Mouse (Mus musculus) lung, embryonic 14.5 days (tissue): Measurements from ENCODE around the gene Ggt6. TPM values are rescaled to one million over a fixed set of nuclear protein-coding genes. Genes with fewer than 3 reads are reported as not detected.

ENCODE experiments used
- ATAC-seq: fragments of 200-750 bp; cut with Nextera tagmentation; 2 replicates; pipeline ENCODE4 v1.8.0; 2017; ENCODE audit warnings: mild to moderate bottlenecking, moderate TSS enrichment, moderate library complexity; ENCODE audit not compliant: insufficient read depth
- DNase-seq: peaks from one replicate; pipeline ENCODE4 v3.0.0-alpha.2; 2015
- H3K27ac ChIP-seq: fragments of 300-500 bp; sonication (generic); 2 replicates; pipeline ENCODE4 v1.5.1; 2014; ENCODE audit warnings: low read depth, mild to moderate bottlenecking, moderate library complexity
- H3K27me3 ChIP-seq: fragments of 300-500 bp; sonication (generic); 2 replicates; pipeline ENCODE4 v1.6.1; 2014; ENCODE audit warnings: low read length, control low read depth; ENCODE audit not compliant: insufficient read depth
- H3K36me3 ChIP-seq: fragments of 300-500 bp; sonication (generic); 2 replicates; pipeline ENCODE4 v1.6.1; 2014; ENCODE audit warnings: control low read depth; ENCODE audit not compliant: insufficient read depth
- H3K4me1 ChIP-seq: fragments of 300-500 bp; sonication (generic); 2 replicates; pipeline ENCODE4 v1.6.1; 2014; ENCODE audit warnings: antibody characterized with exemption, control low read depth; ENCODE audit not compliant: insufficient read depth
- H3K4me2 ChIP-seq: fragments of 300-500 bp; sonication (generic); 2 replicates; pipeline ENCODE4 v1.6.1; 2014; ENCODE audit warnings: mild to moderate bottlenecking
- H3K4me3 ChIP-seq: fragments of 300-500 bp; sonication (generic); 2 replicates; pipeline ENCODE4 v1.5.1; 2014; ENCODE audit warnings: low read depth, low read length
- H3K9ac ChIP-seq: fragments of 300-500 bp; sonication (generic); 2 replicates; pipeline ENCODE4 v1.6.1; 2014
- H3K9me3 ChIP-seq: fragments of 300-500 bp; sonication (generic); 2 replicates; pipeline ENCODE4 v1.6.1; 2016; ENCODE audit warnings: low read depth, low read length, control low read depth
- CTCF ChIP-seq: IDR thresholded peaks from 2 replicates; pipeline ENCODE4 v1.5.1; 2016; ENCODE audit warnings: antibody characterized with exemption, low read depth
- WGBS: fragments of 180-500 bp; shearing (Covaris S2); extraction: QIAGEN DNeasy Blood & Tissue Kit; methylation state at CpG from one replicate; pipeline ENCODE4 v1.1.7; 2014; 5-methylcytosine and 5-hydroxymethylcytosine counted together
- polyA plus RNA-seq: library from polyadenylated mRNA; unstranded; fragments of >200 nt; fragmentation: Nextera tagmentation; extraction: Ambion mirVana; gene quantifications from 2 replicates; pipeline ENCODE4 v1.2.1, GENCODE M21; 2014

The Ggt6 gene
- polyA plus RNA-seq, 1 experiment from 2014 or later = not detected

DNA sequence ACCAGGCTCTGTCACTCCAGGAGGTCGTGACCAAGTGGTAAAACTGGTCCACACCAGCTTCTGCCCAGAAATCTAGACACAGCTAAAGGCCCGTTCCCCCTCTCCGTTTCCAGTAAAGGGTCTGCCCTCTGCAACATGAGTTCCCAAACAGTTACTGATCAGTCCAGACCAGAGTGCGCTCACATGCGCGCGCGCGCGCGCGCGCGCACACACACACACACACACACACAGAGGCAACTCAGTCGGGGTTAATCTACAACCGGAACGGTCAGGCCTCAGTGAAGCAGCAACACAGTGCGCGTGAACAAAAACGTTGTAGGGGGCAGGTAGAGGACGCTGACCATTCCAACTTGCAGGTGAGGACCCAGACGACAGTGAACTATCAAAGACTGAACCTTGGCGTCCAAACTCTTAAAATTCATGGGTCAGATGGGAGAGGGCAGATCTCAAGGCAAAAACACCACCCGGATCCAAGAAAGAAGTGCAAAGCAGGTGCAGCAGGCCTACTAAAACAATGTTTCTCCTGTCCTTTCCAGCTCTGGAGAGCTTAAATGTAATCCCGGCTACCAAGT, 24.7 kb upstream of the Ggt6 start:
- peak; percentile 63 for DNase-seq

DNA sequence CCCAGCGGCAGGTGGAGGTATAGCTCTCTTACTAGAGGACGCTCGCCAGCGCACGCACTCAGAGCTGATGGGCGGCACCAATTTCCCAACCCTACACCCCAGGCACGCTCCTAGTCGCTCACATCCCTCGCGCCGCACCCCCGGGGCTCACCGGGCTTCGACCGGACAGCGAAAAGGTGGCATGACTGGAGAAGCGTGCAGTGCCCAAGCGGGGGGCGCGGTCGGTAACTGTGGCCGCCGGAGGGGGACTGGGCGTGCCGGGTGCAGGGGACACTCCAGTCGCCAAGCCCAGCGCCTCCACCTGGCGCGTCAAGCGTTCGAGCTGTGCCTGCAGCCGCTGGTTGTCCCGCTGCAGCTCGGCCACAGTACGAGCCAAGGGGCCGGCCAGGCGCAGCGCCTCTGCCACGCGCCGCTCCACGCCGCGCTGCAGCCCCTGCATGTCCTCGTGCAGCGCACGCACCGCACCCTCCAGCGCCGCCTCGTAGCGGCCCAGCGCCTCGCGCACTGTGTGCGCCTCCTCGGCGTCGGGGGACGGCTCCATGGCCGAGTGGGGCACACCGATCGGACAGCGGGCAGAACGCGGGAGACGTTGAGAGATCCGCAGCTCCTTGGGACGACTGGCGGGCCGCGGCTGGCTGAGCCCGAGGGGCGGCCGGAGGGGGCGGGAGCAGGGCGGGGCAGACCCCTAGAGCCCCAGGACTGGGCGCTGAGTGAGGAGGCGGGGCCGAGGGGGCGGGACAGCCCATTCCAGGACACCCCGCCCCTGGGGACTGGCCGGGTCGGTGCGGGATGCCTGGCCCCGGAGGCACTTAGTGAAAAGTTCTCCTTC, 24.0 kb upstream of the Ggt6 start, which contains the start of gene Smtnl2:
Gene Smtnl2, minus strand, starts transcription at position 621 of the 829 bp plus-strand sequence.
- peaks cover 23% of the 10 kb centered on the region for H3K4me1 ChIP-seq
- H3K9me3 ChIP-seq = no peaks in the 10 kb centered on the region
- H3K27ac ChIP-seq = peak within 1 kb of the TSS; percentile 92
- TF ChIP-seq CTCF = peak; percentile 61
- peak; percentile 96 for DNase-seq
- H3K27me3 ChIP-seq = no peaks in the 10 kb centered on the region
- ATAC-seq = peak; percentile 94
- peak within 1 kb of the TSS; percentile 87 for H3K9ac ChIP-seq
- WGBS = under 1% methylated on average over 82 of the region's 86 CpGs
- H3K36me3 ChIP-seq = 0 out of 2 replicates have a peak, but pooled peaks cover 5% of the 10 kb centered on the region
- peak within 1 kb of the TSS; percentile 94 for H3K4me3 ChIP-seq
- peak within 1 kb of the TSS; percentile 97 for H3K4me2 ChIP-seq

More for the DNA sequence above, 24.7 kb upstream of the Ggt6 start:
- under 1% methylated on average over 25 of the region's 25 CpGs for whole genome bisulfite sequencing
- no peak for TF ChIP-seq CTCF
- Histone ChIP-seq H3K4me3 (peak overlapping the region; percentile 94), H3K27ac (peak overlapping the region; percentile 92), H3K9me3 (no peaks in the 10 kb centered on the region), H3K27me3 (no peaks in the 10 kb centered on the region), H3K4me2 (peak overlapping the region; percentile 97), H3K4me1 (peaks cover 30% of the 10 kb centered on the region), H3K36me3 (0 out of 2 replicates have a peak, but pooled peaks cover 5% of the 10 kb centered on the region), H3K9ac (peak overlapping the region; percentile 87)
- 0 out of 2 replicates have a peak, but pooled peaks have one; percentile 18 for ATAC-seq

DNA sequence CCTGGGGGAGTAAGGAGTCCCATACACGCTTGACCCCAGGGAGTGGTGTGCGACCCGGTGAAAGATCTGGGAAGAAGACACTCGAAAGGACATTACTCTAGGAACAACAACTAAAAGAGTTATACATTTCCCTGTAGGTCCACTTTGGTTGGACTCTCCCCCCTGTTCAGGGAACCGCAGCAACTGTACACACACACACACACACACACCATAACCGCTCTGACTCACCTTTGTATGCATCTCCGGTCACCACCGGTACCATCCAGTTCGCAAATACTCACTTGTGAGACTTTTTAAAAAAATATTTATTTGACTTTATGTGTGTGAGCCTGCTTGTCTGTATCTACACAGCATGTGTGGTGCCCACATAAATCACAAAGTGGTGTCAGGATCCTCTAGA, 23.4 kb upstream of the Ggt6 start:
- H3K27me3 ChIP-seq = no peaks in the 10 kb centered on the region
- peak; percentile 9; the same call in 1 of the 2 replicates for ATAC-seq
- H3K36me3 ChIP-seq = 0 out of 2 replicates have a peak, but pooled peaks cover 1% of the 10 kb centered on the region
- peak overlapping the region; percentile 14; the same call in 1 of the 2 replicates for H3K9ac ChIP-seq
- no peak for TF ChIP-seq CTCF
- H3K4me1 ChIP-seq = peaks cover 17% of the 10 kb centered on the region
- no peak for DNase-seq
- H3K9me3 ChIP-seq = no peaks in the 10 kb centered on the region
- H3K4me2 ChIP-seq = peak overlapping the region; percentile 97
- H3K4me3 ChIP-seq = peak overlapping the region; percentile 94
- 20% methylated on average over 9 of the region's 9 CpGs for WGBS
- 0 out of 2 replicates have a peak overlapping the region, but pooled peaks have one; percentile 92 for H3K27ac ChIP-seq

DNA sequence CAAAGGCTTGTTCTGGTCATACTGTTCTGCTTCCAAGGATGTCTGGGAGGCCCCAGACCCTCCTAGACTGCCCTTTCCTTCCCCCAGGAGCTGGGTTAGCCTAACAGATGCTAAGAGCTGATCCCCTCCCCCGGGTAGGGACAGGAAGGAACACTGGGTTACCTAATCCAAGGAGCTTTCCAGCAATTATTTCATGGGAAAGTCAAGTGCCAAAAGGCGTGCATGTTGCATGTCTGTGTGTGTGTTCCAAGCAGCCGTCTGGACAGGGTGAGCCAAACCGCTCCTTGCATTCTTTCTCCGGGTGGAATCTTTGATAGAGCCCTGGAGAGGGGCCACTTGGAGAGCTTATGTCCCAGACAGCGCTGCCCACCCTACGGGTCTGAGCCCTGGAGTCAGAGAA, 22.3 kb upstream of the Ggt6 start:
- no peak for DNase-seq
- Histone ChIP-seq H3K27ac (no peak overlapping the region), H3K9me3 (no peaks in the 10 kb centered on the region), H3K4me1 (peaks cover 6% of the 10 kb centered on the region), H3K4me2 (no peak overlapping the region), H3K36me3 (no peaks in the 10 kb centered on the region), H3K9ac (no peak overlapping the region), H3K4me3 (no peak overlapping the region), H3K27me3 (no peaks in the 10 kb centered on the region)
- 53% methylated on average over 7 of the region's 7 CpGs for WGBS
- no peak for TF ChIP-seq CTCF
- no peak for ATAC-seq

DNA sequence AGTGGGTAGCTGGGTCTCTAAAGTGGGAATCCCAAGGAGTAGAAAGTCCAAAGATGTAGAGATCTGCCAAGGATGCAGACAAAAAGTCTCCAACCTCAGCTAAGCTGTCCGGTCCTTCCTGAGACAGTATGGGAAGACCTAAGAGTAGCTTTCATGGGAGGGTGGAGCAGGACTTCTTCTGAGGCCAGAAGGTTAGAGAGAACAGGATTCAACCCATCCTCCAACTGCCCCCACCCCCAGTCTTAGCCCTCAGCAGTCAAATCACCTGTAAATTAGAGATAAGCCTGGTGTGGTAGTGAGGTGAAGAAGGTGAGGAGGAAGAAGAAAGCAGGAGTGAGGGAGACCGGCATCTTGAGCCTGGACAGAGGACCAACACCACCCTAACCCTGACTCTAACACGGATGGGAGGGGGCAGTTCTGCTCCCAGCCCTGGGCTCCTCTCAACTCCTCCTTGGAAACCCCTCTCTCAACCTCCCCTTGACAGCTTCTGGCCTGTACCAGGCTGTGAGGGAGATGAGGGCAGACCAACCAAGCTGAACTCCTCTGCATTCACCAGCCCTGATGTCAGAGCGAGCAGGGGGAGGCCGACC, 21.6 kb upstream of the Ggt6 start:
- 70% methylated on average over 5 of the region's 5 CpGs for WGBS
- no peak overlapping the region for H3K4me2 ChIP-seq
- no peak overlapping the region for H3K4me3 ChIP-seq
- DNase-seq (no peak), ATAC-seq (no peak)
- TF ChIP-seq CTCF = no peak
- H3K27me3 ChIP-seq = no peaks in the 10 kb centered on the region
- no peak overlapping the region for H3K9ac ChIP-seq
- H3K4me1 ChIP-seq = no peaks in the 10 kb centered on the region
- H3K36me3 ChIP-seq = no peaks in the 10 kb centered on the region
- H3K9me3 ChIP-seq = no peaks in the 10 kb centered on the region
- H3K27ac ChIP-seq = no peak overlapping the region

DNA sequence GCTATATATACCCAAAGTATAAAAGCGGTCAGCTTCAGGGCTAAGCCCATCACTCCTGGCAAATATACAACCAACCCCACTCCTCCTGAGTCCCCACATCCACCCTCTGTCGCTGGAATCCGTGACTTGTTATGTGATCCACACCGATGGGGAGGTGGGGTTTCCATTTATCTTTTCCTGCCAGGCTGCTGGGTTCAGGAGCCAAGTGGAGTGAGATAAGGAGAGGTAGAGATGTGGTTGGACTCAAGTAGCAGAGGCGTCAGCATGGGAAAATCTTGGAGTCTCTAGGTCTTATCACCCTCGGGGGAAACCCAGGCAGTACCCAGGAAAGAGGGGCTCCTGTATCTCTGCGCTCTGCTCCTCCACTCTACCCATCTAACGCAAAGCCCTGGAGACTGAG, 20.2 kb upstream of the Ggt6 start:
- no peaks in the 10 kb centered on the region for H3K4me1 ChIP-seq
- H3K27me3 ChIP-seq = no peaks in the 10 kb centered on the region
- H3K27ac ChIP-seq = no peak overlapping the region
- ATAC-seq (no peak), DNase-seq (no peak)
- H3K36me3 ChIP-seq = no peaks in the 10 kb centered on the region
- WGBS = 49% methylated on average over 8 of the region's 8 CpGs
- H3K9ac ChIP-seq = no peak overlapping the region
- no peaks in the 10 kb centered on the region for H3K9me3 ChIP-seq
- H3K4me3 ChIP-seq = no peak overlapping the region
- no peak overlapping the region for H3K4me2 ChIP-seq
- TF ChIP-seq CTCF = no peak

DNA sequence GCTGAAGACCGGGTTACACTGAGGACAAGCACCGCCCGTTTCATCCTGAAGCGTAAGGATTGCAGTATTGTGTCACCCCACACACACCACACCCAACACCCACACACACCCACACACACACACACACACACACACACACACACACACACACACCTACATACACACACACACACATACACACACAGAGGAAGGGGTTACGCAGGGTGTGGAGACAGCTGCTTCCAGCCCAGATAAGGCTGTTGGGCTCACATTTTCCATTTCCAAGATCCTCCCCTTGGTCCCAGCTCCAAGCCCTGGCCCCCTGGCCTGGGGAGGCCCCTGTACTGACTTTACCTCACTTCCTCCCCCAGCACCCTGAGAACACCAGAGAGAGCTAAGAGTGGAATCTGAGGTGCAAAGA, 18.7 kb upstream of the Ggt6 start:
- Histone ChIP-seq H3K9me3 (no peaks in the 10 kb centered on the region), H3K27me3 (no peaks in the 10 kb centered on the region), H3K36me3 (no peaks in the 10 kb centered on the region), H3K4me1 (no peaks in the 10 kb centered on the region), H3K4me3 (no peak overlapping the region), H3K9ac (no peak overlapping the region), H3K27ac (no peak overlapping the region), H3K4me2 (no peak overlapping the region)
- no peak for ATAC-seq
- DNase-seq = no peak
- 80% methylated on average over 5 of the region's 5 CpGs for WGBS
- no peak for TF ChIP-seq CTCF
